Mouse (Mus musculus) left cerebral cortex, postnatal 36 days (tissue): ENCODE data around the gene Fn3krp. TPM values are rescaled to one million over a fixed set of nuclear protein-coding genes. Genes with fewer than 3 reads are reported as not detected.

Experiments used
- DNase-seq, 2 experiments: peaks; one replicate each; pipeline ENCODE4 v3.0.0; 2021 to 2022; ENCODE audit warnings: low spot score in 2 of 2, mixed read lengths in 1 of 2
- intact Hi-C: fragments of 180-260 bp; cut with DNase I; formaldehyde crosslinking; loops from one replicate; pipeline ENCODE4 v1.15.1; 2025
- total RNA-seq, 2 experiments: library from RNA; stranded (reverse); gene quantifications; 2 replicates each; pipeline ENCODE4 v1.2.3; 2021

The Fn3krp gene
- total RNA-seq: 10 to 100 TPM; 45.3 to 50.6 TPM

- intact Hi-C loops: loop anchor here (5.0 kb wide), 1 partner anchor 34 kb away; the partner anchor contains the start of gene Rab40b
- peak; percentile 97 to 98 for DNase-seq
These were observed at the start of gene Fn3krp for GRCm38 (mm10) chr11:121420830-121421552. Gene Fn3krp, plus strand, starts transcription at chr11:121421401.

GRCm38 (mm10) chr11:121373305-121373704 lies 47.9 kb upstream of the Fn3krp start:
- intact Hi-C loops: no loop called here
- no peak for DNase-seq

DNA sequence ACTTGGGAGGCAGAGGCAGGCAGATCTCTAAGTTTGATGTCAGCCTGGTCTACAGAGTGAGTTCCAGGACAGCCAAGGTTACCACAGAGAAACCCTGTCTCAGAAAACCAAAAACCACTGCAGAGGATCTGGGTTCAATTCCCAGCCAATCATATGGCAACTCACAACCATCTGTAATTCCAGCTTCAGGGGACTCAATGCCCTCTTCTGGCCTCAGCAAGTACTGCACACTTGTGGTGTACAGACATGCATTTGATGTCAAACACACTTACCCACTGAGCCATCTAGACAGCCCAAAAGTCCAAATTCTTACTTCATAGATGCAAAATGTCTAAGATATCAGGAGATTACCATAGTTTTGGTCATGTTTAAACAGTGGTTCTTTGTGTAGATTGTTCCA lies 42.6 kb upstream of the Fn3krp start:
- no peak for DNase-seq
- intact Hi-C loops: loop anchor here (5.0 kb wide), 1 partner anchor 39 kb away; no protein-coding TSS in a partner anchor

GRCm38 (mm10) chr11:121380294-121380693 lies 40.9 kb upstream of the Fn3krp start:
- no peak for DNase-seq

GRCm38 (mm10) chr11:121387750-121388553 lies 33.2 kb upstream of the Fn3krp start, which contains the start of gene Rab40b:
Gene Rab40b, minus strand, starts transcription at chr11:121388251.
- intact Hi-C loops: loop anchor here (5.0 kb wide), 3 partner anchors 34 to 64 kb away; partner anchors contain the start of genes Fn3krp and Tbcd
- peak; percentile 93 to 94 for DNase-seq

More at GRCm38 (mm10) chr11:121380294-121380693, 40.9 kb upstream of the Fn3krp start:
- intact Hi-C loops: no loop called here

DNA sequence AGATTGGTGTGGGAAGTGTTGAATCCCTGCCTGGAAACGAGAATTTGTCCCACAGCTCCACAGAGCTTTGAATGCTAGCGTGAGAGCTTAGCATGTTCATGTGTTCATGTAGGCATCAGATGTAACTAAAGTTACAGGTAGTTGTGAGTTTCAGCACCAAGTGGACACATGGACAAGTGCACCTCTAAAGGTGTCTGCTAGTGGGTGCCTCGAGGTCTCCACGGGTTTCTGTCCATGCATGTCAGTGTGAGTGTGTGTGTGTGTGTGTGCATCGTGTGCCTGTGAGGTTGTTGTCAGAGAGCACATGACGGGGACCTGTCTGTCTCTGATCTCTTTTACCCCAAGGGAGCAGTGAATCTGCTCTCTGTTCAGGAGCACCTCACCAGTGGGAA lies 32.7 kb upstream of the Fn3krp start:
- intact Hi-C loops: loop anchor here (5.0 kb wide), 3 partner anchors 34 to 64 kb away; partner anchors contain the start of genes Fn3krp and Tbcd
- DNase-seq: no peak

- intact Hi-C loops: no loop called here
These were observed 30.4 kb upstream of the Fn3krp start for GRCm38 (mm10) chr11:121390793-121391192.

DNA sequence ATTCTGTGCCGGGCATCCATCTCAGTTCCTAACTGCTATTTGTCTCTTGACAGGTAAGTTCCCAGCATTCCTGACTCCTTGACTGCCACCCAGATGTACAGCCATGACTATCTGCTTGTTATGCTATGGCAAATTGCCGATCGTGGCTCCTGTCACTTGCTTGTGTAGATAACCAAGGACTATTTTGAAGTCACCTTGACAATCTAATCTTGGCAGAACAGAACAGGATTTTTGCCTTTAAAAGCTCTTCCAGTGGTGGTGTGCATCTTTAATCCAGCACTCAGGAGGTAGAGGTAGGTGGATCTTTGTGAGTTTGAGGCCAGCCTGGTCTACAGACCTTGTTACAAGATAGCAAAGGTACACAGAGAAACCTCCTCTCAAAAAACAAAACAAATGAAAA lies 28.8 kb upstream of the Fn3krp start:
- intact Hi-C loops: no loop called here

More at GRCm38 (mm10) chr11:121390793-121391192, 30.4 kb upstream of the Fn3krp start:
- DNase-seq: no peak

DNA sequence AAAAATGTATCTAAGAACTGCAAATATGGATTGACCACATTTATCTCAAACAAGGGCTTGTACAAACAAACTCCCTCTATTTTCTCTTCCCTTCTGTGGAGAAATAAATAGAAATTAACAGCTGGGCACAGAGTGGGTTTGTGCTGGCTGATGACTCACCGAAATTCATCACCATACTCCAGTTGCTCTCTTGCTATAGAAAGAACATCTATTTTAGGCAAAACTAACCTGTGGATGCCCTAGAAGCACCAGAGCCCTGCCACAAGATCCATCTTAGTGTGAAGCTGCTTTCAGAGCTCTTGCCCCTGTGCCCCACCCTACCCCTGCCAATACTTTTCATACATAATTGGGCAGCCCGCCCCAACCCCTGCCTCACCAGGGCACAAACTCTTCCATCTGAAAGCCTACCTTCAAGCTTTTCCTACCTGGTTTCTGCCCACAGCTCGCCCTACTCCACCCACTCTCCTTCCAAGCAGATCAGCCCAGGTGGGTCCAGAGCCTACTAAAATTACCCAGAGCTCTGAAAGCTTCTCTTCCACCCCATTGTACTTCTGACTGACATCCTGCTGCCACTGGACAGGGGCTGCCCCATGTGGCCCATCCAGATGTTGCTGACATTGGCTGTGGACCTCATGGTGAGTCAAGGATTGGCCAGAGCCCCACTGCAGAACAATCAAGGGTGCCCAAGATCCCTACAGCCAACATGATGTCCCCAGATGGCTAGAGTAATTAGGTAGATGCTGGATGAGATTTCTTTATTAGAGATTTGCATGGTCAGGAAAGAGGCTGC lies 13.6 kb upstream of the Fn3krp start:
- peak in 1 of 2 experiments; percentile 38 for DNase-seq
- intact Hi-C loops: no loop called here

More for the DNA sequence above, 28.8 kb upstream of the Fn3krp start:
- DNase-seq: no peak

DNA sequence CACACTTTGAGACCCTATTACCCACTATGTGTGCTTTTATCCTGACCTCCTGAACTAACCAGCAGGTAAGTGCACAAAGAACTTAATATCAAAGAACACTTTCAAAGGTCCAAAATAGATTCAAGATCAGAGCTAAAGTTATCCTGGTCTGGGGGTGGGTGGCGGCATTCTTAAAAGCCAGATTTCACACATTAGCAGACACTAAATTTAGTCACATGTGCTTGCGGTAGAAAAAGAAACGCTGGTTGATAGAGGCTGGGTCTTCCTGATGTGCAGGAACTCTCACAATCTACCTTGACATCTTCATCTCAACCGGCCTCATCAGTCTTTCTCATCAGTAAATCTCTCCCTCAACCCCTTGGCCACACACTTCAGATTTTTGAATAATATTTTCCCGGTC lies 6.4 kb upstream of the Fn3krp start:
- intact Hi-C loops: loop anchor here (5.0 kb wide), 1 partner anchor 37 kb away; no protein-coding TSS in a partner anchor
- DNase-seq: peak in 1 of 2 experiments; percentile 4

- intact Hi-C loops: loop anchor here (5.0 kb wide), 1 partner anchor 38 kb away; no protein-coding TSS in a partner anchor
- no peak for DNase-seq
These were observed 5.8 kb upstream of the Fn3krp start for GRCm38 (mm10) chr11:121415351-121415750.

GRCm38 (mm10) chr11:121417971-121418370 lies 3.2 kb upstream of the Fn3krp start:
- intact Hi-C loops: loop anchor here (5.0 kb wide), 1 partner anchor 41 kb away; no protein-coding TSS in a partner anchor
- DNase-seq: no peak

DNA sequence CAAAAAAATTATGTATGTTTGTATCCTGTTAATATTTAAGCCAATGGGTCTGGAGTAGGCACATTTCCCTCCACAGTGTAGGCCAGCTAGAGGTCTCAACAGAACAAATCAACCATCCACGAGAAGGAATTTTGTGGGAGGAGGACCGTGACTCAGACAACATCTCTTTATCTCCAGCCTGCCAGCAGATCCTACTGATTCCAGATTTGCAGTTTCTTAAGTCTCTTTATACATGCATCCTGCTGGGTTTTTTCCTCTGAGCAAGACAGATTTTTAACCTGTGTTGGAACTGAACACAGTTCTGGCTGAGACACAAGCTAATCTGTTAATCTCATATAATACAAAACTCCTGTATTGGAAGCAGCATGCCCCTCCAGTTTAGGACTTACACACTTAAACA lies 2.3 kb upstream of the Fn3krp start:
- intact Hi-C loops: loop anchor here (5.0 kb wide), 1 partner anchor 42 kb away; no protein-coding TSS in a partner anchor
- DNase-seq: no peak

DNA sequence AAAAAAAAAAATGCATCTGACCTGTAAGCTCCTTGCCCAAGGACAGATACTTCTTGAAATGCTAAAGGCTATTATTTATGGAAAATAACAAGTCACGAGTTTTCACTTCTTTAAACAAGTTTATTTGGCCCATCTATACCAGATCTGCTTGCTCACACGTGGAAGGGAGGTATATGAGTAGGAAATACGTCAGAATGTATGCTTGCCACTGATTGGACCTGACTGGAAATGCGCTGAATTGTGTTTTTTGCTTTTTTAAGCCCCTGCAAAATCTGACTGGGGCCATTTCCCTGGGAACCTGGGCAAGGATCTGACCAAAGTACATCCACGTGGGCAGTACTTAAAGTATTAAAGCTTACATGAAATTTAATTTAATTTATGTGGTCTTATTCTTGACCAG lies 822 bp upstream of the Fn3krp start:
- intact Hi-C loops: loop anchor here (5.0 kb wide), 1 partner anchor 33 kb away; the partner anchor contains the start of gene Rab40b
- no peak for DNase-seq

GRCm38 (mm10) chr11:121421553-121422173 lies 462 bp downstream of the Fn3krp start:
- intact Hi-C loops: loop anchor here (5.0 kb wide), 1 partner anchor 34 kb away; the partner anchor contains the start of gene Rab40b
- no peak for DNase-seq

DNA sequence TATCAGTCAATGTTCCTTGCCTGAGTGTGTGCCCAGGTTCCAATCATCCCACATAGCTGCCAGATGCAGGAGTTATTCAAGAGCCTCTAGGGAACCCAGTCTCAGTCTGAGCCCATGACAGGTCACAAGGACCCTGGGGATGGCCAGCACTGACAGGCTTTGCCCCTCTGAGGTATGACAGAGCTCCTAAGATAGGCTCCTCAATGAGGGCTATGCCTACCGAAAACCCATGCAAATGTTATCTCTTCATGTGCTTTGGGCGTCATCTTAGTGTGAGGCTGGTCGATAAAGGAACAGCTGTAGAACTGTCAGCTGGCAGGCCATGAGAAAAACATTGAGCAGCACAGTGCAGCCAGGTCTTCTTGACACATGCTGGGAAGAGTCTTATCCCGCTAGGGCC lies 12.2 kb downstream of the Fn3krp start:
- DNase-seq: no peak
- intact Hi-C loops: no loop called here

DNA sequence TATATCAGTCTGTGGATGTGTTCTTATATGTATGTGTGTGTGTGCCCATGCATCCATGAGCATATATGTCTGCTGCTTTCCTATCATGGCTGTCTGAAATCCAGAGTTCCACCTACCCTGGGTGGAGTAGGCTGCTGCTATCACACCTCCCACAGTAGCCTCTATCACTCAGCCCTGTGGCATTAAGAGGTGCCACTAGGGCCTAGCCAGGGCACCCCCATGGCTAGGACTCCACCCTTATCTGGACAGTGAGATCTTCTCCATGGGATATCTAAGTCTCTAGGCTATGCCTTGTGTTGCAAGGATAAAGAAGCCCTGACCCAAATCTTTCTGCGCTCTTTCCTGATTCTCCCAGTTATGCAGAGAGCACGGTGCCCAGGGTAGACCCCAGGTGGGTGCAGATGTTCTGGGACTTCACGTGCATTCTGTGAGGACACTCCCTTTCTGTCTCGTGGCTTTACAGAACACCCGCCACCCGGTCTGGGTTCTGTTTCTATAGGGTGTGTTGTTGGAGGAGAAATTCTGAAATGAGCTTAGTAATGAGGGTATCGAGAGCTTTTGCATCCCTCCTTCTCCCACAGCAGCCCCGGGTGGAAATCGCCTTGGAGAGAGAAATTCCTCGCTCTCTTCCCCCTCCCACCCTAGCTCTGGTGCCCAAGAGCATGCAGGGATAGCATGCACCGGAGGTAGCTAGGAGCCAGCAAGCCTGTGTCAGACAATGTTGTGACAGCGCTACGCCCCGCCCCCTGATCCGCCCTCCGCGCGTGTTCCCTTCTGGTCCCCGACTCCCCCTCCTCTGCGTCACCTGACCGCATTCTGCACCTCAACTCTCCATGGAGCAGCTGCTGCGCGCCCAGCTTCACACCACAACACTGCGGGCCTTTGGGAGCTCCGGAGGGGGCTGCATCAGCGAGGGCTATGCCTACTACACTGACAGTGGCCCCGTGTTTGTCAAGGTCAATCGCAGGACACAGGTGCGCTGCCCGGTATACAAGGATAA lies 13.3 kb downstream of the Fn3krp start, which contains the start of gene Fn3k:
TSS of gene Fn3k (plus strand) at position 758 of the 1,000 bp plus-strand sequence.
- peak; percentile 92 to 94 for DNase-seq
- intact Hi-C loops: loop anchor here (5.0 kb wide), 1 partner anchor 47 kb away; the partner anchor contains the start of gene Rab40b
